Mouse (Mus musculus) CH12.LX (cell line): ENCODE data around the gene Cks2. TPM values are rescaled to one million over a fixed set of nuclear protein-coding genes. Genes with fewer than 3 reads are reported as not detected.

Experiments
- DNase-seq: peaks from one replicate; pipeline ENCODE4 v3.0.0-alpha.2; 2013; ENCODE audit errors: extremely low read depth
- H3K27ac ChIP-seq: 2 replicates; pipeline ENCODE4 v1.5.1; 2012; ENCODE audit warnings: low read depth, mild to moderate bottlenecking, control low read depth, moderate library complexity; ENCODE audit not compliant: insufficient read depth
- H3K27me3 ChIP-seq: replicated peaks from 2 replicates; pipeline ENCODE3; 2012; ENCODE audit warnings: inconsistent platforms
- H3K36me3 ChIP-seq, 2 experiments: replicated peaks in 1 of 2; 2 replicates each; pipeline versions ENCODE3 to v1.6.1; 2012; ENCODE audit warnings: inconsistent platforms in 1 of 2, low read length in 1 of 2, mild to moderate bottlenecking in 1 of 2, mixed read lengths in 1 of 2, moderate library complexity in 1 of 2; ENCODE audit not compliant: control insufficient read depth in 1 of 2, insufficient read depth in 1 of 2
- H3K4me1 ChIP-seq, 2 experiments: 2 replicates each; pipeline ENCODE4 v1.6.1; 2012; ENCODE audit warnings: inconsistent platforms in 1 of 2, moderate library complexity in 1 of 2; ENCODE audit not compliant: insufficient read depth in 2 of 2, control insufficient read depth in 1 of 2
- H3K4me2 ChIP-seq: 2 replicates; pipeline ENCODE4 v1.6.1; 2012; ENCODE audit warnings: low read depth, mild to moderate bottlenecking, control low read depth; ENCODE audit not compliant: poor library complexity, insufficient read depth, severe bottlenecking
- H3K4me3 ChIP-seq, 3 experiments: fragments of 150-350 bp in 1 of 3; sonication (generic) in 1 of 3; replicated peaks in 1 of 3; 2 replicates each; pipeline versions ENCODE3 to v1.5.1; 2011 to 2012; ENCODE audit warnings: low read depth in 2 of 3, low read length in 2 of 3, mild to moderate bottlenecking in 2 of 3, moderate library complexity in 2 of 3, control low read depth in 1 of 3, improper control_type of control experiment in 1 of 3, inconsistent platforms in 1 of 3, mixed read lengths in 1 of 3; ENCODE audit not compliant: poor library complexity in 1 of 3
- H3K79me2 ChIP-seq: replicated peaks from 2 replicates; pipeline ENCODE4 v1.6.1; 2012; ENCODE audit warnings: mild to moderate bottlenecking, moderate library complexity; ENCODE audit not compliant: control insufficient read depth, poor library complexity, insufficient read depth, severe bottlenecking; ENCODE audit errors: extremely low read depth
- H3K9ac ChIP-seq: 2 replicates; pipeline ENCODE4 v1.6.1; 2012; ENCODE audit warnings: low read depth, mild to moderate bottlenecking, control low read depth, moderate library complexity; ENCODE audit not compliant: insufficient read depth
- H3K9me3 ChIP-seq: replicated peaks from 2 replicates; pipeline ENCODE3; 2012; ENCODE audit warnings: low read length, inconsistent platforms, mixed read lengths
- BHLHE40 ChIP-seq: IDR thresholded peaks from 2 replicates; pipeline ENCODE4 v1.6.1; 2011; ENCODE audit warnings: mild to moderate bottlenecking, low read depth, low read length, improper control_type of control experiment
- CHD2 ChIP-seq: IDR thresholded peaks from 2 replicates; pipeline ENCODE4 v1.6.1; 2011; ENCODE audit warnings: low read length, improper control_type of control experiment
- ELF1 ChIP-seq: IDR thresholded peaks from 2 replicates; pipeline ENCODE4 v1.6.1; 2014; ENCODE audit warnings: low read depth, mild to moderate bottlenecking, inconsistent platforms, low read length, improper control_type of control experiment
- EP300 ChIP-seq: IDR thresholded peaks from 2 replicates; pipeline ENCODE4 v1.6.1; 2011; ENCODE audit warnings: low read length, improper control_type of control experiment
- JUND ChIP-seq: conservative IDR thresholded peaks from 2 replicates; pipeline ENCODE4 v1.6.1; 2011; ENCODE audit warnings: low read depth, low read length, improper control_type of control experiment
- MAFK ChIP-seq: IDR thresholded peaks from 2 replicates; pipeline ENCODE4 v1.6.1; 2011; ENCODE audit warnings: low read length, improper control_type of control experiment; ENCODE audit not compliant: insufficient replicate concordance
- MYC ChIP-seq: IDR thresholded peaks from 2 replicates; pipeline ENCODE4 v1.6.1; 2011; ENCODE audit warnings: low read depth, mild to moderate bottlenecking, improper control_type of control experiment, low read length
- POLR2AphosphoS2 ChIP-seq: IDR thresholded peaks from 2 replicates; pipeline ENCODE4 v1.6.1; 2011; ENCODE audit warnings: low read depth, low read length, improper control_type of control experiment
- RAD21 ChIP-seq: IDR thresholded peaks from 2 replicates; pipeline ENCODE4 v1.6.1; 2011; ENCODE audit warnings: low read depth, mild to moderate bottlenecking, low read length, improper control_type of control experiment, moderate library complexity
- RCOR1 ChIP-seq: conservative IDR thresholded peaks from 2 replicates; pipeline ENCODE4 v1.6.1; 2012; ENCODE audit warnings: low read depth, mild to moderate bottlenecking, inconsistent platforms, low read length, improper control_type of control experiment
- ZKSCAN1 ChIP-seq: IDR thresholded peaks from 2 replicates; pipeline ENCODE4 v1.6.1; 2012; ENCODE audit warnings: low read depth, inconsistent platforms, low read length, improper control_type of control experiment, borderline replicate concordance
- ZMIZ1 ChIP-seq: IDR thresholded peaks from 2 replicates; pipeline ENCODE4 v1.6.1; 2012; ENCODE audit warnings: low read depth, mild to moderate bottlenecking, inconsistent platforms, low read length, improper control_type of control experiment
- dilution Hi-C: fragments of 300-500 bp; cut with MboI; formaldehyde crosslinking; loops from 2 replicates; pipeline ENCODE4 v1.14.3; 2020; ENCODE audit warnings: low sequenced_read_pairs; ENCODE audit not compliant: extremely low pct_unique_long_range_greater_than_20kb, extremely low pct_ligation_motif_present
- in situ Hi-C: fragments of 300-500 bp; cut with MboI; formaldehyde crosslinking; loops from 3 replicates; pipeline ENCODE4 v1.14.3; 2019; ENCODE audit warnings: low sequenced_read_pairs, low pct_ligation_motif_present, low pct_unique_long_range_greater_than_20kb, mixed read lengths
- polyA plus RNA-seq: library from polyadenylated mRNA; unstranded; fragments of >175 nt; gene quantifications from 2 replicates; pipeline ENCODE4 v1.2.1, GENCODE M21; 2012; ENCODE audit warnings: low read depth; ENCODE audit not compliant: insufficient read length
- total RNA-seq, 2 experiments: library from RNA; depleted of rRNA; stranded (reverse); fragments of 300-350 nt in 1 of 2; fragments of >200 nt in 1 of 2; gene quantifications; 2 replicates each; pipeline ENCODE4 v1.2.3; 2012 to 2014

Cks2 gene
- total and polyA plus RNA-seq, 3 experiments, result 142 to 465 (median 143) TPM

DNA sequence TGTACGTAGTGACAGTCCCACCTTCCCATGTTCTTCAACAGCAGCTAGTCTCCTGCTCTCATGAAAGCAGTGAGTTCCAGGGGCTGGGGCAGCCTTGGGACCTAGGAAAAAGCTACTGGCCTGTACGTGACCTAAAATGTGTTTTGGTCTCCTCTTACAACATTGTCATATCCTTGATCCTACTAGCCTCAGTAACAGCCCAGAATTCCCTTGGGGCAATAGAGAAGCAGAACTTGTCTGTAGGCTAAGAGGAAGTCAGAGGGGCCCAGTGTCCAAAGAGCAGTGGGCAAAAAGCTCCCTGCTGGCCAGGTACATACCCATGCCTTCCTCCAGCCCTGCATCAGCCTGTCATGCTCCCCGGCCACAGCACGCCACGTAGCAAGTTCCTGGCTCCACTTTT is 41.9 kb downstream of the Cks2 start:
- TF ChIP-seq EP300 (0 out of 2 replicates have a peak, but pooled peaks have one; percentile 3), JUND (no peak)
- Histone ChIP-seq H3K27ac (peak overlapping the region; percentile 87), H3K9me3 (no peaks in the 10 kb centered on the region), H3K4me3 (no peak overlapping the region), H3K4me1 (peaks cover 33 to 47% of the 10 kb centered on the region in 2 experiments), H3K9ac (no peak overlapping the region), H3K4me2 (peak overlapping the region; percentile 9), H3K79me2 (no peaks in the 10 kb centered on the region), H3K36me3 (peaks cover 49 to 87% of the 10 kb centered on the region in 2 experiments), H3K27me3 (no peaks in the 10 kb centered on the region)
- in situ Hi-C loops, result no loop called here
- dilution Hi-C loops, result no loop called here
- DNase-seq, result peak; percentile 68

DNA sequence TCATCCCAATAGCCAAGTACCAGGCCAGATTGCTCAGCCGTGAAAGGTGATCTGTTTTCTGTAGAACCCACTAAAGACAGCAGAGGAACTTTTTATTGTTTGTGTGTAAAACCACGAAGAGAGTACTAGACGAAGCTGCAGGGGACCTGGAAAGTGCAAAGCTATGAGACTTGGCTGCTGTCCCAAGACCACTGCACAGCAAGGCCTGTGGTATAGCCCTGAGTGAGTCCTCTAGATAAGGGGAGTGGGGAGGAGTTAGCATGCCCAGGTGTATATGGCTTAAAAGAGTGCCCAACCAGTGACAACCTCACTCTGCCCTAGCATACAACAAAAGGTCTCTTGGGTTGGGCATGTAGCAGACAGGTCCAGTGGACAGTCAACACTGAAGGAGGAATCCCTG is 43.7 kb downstream of the Cks2 start:
- no peaks in the 10 kb centered on the region for H3K79me2 ChIP-seq
- dilution Hi-C loops, result no loop called here
- TF ChIP-seq RCOR1, result no peak
- no peak for TF ChIP-seq RAD21
- TF ChIP-seq POLR2AphosphoS2, result no peak
- TF ChIP-seq ZKSCAN1, result no peak
- no peak for TF ChIP-seq MYC
- TF ChIP-seq CHD2, result no peak
- TF ChIP-seq MAFK, result no peak
- no peak for TF ChIP-seq ZMIZ1
- H3K4me3 ChIP-seq, result no peak overlapping the region
- H3K4me2 ChIP-seq, result no peak overlapping the region
- peaks cover 33 to 47% of the 10 kb centered on the region in 2 experiments for H3K4me1 ChIP-seq
- no peak overlapping the region for H3K27ac ChIP-seq
- no peaks in the 10 kb centered on the region for H3K27me3 ChIP-seq
- in situ Hi-C loops, result no loop called here
- peaks cover 34 to 74% of the 10 kb centered on the region in 2 experiments for H3K36me3 ChIP-seq
- H3K9ac ChIP-seq, result no peak overlapping the region
- H3K9me3 ChIP-seq, result no peaks in the 10 kb centered on the region
- no peak for DNase-seq

DNA sequence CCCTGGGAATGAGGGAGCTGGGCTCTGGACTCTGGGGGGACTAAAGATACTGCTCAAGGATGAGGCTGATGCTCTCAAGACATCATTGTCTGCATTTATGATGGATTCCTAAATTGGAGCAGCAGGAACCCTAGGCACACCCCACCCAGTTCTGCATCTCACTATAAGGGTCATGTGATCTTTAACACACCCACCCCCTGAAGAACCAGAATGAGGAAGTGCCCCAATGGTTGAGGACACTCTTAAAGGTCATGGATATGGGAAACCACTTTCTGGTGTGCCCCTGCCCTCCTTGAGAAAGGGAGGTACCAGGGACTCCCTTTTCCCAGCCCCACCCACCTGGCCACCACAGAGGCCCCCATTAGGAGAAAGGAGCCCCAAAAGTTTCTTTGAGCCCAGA is 51.4 kb downstream of the Cks2 start:
- H3K4me2 ChIP-seq, result no peak overlapping the region
- dilution Hi-C loops, result no loop called here
- no peaks in the 10 kb centered on the region for H3K79me2 ChIP-seq

More for the DNA sequence above, 51.4 kb downstream of the Cks2 start:
- in situ Hi-C loops, result no loop called here
- Histone ChIP-seq H3K9me3 (no peaks in the 10 kb centered on the region), H3K27me3 (no peaks in the 10 kb centered on the region), H3K36me3 (peaks cover 13 to 53% of the 10 kb centered on the region in 2 experiments), H3K4me1 (peaks cover 6 to 26% of the 10 kb centered on the region in 2 experiments; a peak in 3 of 4 replicates), H3K9ac (no peak overlapping the region), H3K27ac (no peak overlapping the region), H3K4me3 (no peak overlapping the region)
- TF ChIP-seq BHLHE40 (no peak), ELF1 (0 out of 2 replicates have a peak, but pooled peaks have one; percentile 13)
- DNase-seq, result no peak
